Mouse (Mus musculus) erythroid progenitor cell, adult 5-6 weeks (primary cell): ENCODE results near the gene Rab10. TPM values are rescaled to one million over a fixed set of nuclear protein-coding genes. Genes with fewer than 3 reads are reported as not detected.
"Not testable (repeated sequence)": the region's sequence is repeated elsewhere in the genome, so short reads cannot be mapped to it uniquely, and the experiment has no call there.

Experiments used
- ATAC-seq: replicated peaks from 2 replicates; pipeline ENCODE4 v1.8.0; 2016; ENCODE audit warnings: moderate number of reproducible peaks, mild to moderate bottlenecking, moderate TSS enrichment, inconsistent platforms; ENCODE audit not compliant: poor library complexity, low FRiP score, severe bottlenecking
- total RNA-seq, 2 experiments: library from RNA; stranded (forward) in 1 of 2; stranded (reverse) in 1 of 2; fragments of 150-400 nt in 1 of 2; fragments of 186-747, 209-891 nt in 1 of 2; gene quantifications; 2 replicates each; pipeline versions ENCODE4 v1.2.3 to v1.2.4; 2015 to 2017; ENCODE audit warnings: low replicate concordance in 2 of 2

Rab10 gene
- total RNA-seq, 2 experiments from 2014 or later: 116 to 132 TPM

- no peak for ATAC-seq
Measured at GRCm38 (mm10) chr12:3305238-3305637, 4.5 kb downstream of the Rab10 start.

- ATAC-seq: not testable (repeated sequence)
Measured at GRCm38 (mm10) chr12:3297622-3298021, 12.1 kb downstream of the Rab10 start.

DNA sequence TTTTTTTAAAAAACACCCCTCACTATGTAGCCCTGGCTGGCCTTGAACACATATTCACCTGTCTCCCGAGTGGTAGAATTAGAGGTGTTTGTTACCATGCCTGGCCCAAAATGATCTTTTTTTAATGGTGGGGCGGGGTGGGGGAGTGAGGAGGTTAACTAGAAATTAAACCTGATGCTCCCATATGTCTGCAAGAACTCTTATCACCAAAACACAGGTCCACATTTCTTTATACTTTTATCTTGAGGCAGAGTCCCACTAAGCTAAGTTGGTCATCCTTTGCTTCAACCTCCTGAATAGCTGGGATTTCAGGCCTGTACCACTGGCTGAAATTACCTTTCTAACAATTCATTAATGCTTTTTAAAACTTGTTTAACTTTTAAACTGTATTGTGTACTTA is 13.7 kb downstream of the Rab10 start:
- peak; percentile 83 for ATAC-seq

GRCm38 (mm10) chr12:3291849-3292248 is 17.9 kb downstream of the Rab10 start:
- peak; percentile 60 for ATAC-seq

GRCm38 (mm10) chr12:3291038-3291437 is 18.7 kb downstream of the Rab10 start:
- peak; percentile 80 for ATAC-seq

GRCm38 (mm10) chr12:3288440-3288839 is 21.3 kb downstream of the Rab10 start:
- ATAC-seq: no peak

- ATAC-seq: peak; percentile 37
Measured at GRCm38 (mm10) chr12:3285919-3286318, 23.9 kb downstream of the Rab10 start.

DNA sequence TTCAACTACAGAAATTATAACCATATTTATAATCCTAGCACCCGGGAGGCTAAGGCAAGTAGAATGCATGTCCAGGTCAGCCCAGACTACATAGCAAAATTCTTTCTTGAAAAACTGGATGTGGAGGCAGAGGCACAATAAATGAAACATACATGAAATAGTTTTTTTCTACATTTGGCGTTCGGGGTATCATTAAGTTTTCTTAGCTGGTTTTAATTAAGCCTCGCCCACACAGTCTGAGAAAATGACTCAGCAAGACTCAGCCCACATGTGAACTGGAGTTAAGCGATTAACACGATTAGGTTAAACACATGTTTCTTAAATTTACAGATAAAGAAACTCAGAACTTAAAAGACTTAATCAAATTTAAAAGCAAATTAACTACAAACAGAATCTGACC is 24.4 kb downstream of the Rab10 start:
- peak; percentile 88 for ATAC-seq

- ATAC-seq: no peak
Measured at GRCm38 (mm10) chr12:3284463-3284862, 25.3 kb downstream of the Rab10 start.

DNA sequence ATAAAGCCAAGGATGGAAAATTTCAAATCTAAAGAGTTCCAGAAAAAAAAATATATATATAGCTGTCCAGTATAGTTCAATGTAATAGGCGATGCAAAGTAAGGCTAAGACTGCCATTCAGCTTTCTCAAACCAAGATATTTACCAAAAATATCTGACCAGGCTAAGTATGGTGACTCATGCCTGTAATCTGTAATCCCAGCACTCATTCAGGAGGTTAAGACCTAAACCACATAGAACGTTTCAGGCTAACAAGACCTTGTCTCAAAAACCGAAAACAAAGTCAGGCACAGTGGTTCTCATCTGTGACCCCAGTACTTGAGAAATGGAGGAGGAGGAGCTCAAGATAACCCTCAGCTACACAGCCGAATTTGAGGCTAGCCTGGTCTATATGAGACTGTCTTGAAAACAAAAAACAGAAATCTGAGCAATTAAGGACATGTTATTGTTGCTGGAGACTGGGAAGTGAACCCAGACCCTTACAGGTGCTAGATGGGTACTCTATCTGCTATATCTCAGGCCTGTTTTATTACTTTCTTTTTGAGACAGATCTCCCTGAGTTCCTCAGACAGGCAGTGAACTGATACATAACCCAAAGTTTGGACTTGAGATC is 25.8 kb downstream of the Rab10 start:
- no peak for ATAC-seq

DNA sequence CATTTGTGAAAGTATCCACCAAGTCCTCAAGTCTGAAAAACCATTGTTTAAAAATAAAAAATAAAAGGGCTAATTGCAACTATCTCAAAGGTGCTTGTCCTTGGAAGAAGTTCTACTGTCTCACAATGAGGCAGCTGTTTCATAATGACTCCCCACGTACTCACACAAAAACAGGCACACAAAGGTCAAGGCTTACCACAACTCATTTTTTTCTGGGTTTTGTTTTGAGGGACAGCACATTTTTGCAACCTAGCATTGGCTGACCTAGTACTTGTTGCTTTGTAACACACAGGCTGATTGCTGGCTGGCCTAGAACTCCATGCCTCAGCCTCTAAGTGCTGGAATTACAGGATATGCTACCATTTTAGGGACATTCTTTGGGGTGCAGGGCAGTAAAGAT is 26.8 kb downstream of the Rab10 start:
- ATAC-seq: no peak

DNA sequence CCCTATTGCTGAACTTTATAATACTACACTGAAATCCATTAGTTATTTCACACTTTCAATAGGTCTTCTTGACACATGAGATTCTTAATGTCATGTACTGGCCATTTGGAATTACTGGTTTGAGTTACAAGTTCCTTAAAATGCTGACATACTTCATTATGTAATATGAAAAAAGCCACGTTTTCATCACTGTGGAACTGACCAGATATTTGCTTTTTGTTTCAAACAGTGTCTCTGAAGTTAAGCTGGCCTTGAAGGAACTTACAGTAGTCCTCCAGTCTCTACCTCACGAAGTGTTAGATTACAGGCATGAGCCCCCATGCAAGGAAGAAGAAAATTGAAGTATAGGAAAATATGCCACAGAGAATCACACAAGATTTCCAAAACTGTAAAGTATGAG is 27.2 kb downstream of the Rab10 start:
- ATAC-seq: no peak

GRCm38 (mm10) chr12:3278880-3279339 is 30.9 kb downstream of the Rab10 start:
- ATAC-seq: 0 out of 2 replicates have a peak, but pooled peaks have one; percentile 26

GRCm38 (mm10) chr12:3270818-3271217 is 39.0 kb downstream of the Rab10 start:
- no peak for ATAC-seq

GRCm38 (mm10) chr12:3267397-3267796 is 42.4 kb downstream of the Rab10 start:
- no peak for ATAC-seq

- no peak for ATAC-seq
Measured at GRCm38 (mm10) chr12:3265188-3265587, 44.6 kb downstream of the Rab10 start.

DNA sequence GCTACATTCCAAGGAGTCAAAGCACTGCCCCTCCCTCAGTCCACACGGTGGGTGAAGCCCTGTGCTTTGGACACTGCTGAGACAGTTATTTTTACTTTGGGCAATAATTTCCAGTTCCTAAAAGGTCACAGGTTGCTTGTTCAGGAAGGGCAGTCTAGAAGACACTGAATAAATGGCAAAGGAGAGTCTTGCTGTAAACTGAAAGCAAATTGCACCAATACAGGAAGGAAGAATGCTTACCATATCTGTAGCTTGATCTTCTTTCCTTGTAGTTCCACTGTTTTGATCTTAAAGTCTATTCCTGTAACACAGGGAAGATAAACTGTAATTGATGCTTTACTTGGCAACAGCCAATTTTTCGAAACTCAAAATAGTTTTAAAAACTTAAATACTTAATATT is 45.3 kb downstream of the Rab10 start:
- ATAC-seq: no peak

- ATAC-seq: no peak
Measured at GRCm38 (mm10) chr12:3261596-3261995, 48.2 kb downstream of the Rab10 start.

DNA sequence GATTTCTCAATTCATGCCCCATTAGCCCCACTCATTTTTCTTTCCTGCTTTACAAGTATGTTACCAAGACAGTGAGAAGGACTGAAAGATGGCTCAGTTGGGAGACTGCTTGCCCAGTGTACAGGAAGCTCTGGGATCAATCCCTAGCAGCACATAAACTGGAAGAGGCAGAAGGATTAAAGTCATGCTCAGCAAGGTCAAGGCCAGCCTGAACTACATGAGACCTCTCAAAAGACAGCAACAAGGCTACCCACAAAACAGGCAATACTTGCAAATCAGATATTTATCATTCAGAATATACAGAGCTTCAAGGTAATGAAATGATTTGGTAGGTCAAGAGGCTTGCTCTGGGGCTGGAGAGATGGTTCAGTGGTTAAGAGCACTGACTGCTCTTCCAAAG is 53.8 kb downstream of the Rab10 start:
- no peak for ATAC-seq

- no peak for ATAC-seq
Measured at GRCm38 (mm10) chr12:3255435-3255834, 54.3 kb downstream of the Rab10 start.

GRCm38 (mm10) chr12:3253591-3253990 is 56.2 kb downstream of the Rab10 start:
- no peak for ATAC-seq

GRCm38 (mm10) chr12:3246091-3246490 is 63.7 kb downstream of the Rab10 start:
- no peak for ATAC-seq
